Mouse (Mus musculus): Measurements from ENCODE around the gene Kit.

The Kit gene

GRCm38 (mm10) chr5:75589552-75590346, 15.0 kb downstream of the Kit start:
- DNase-seq (ENCODE audit: low spot score), result no peak

- no peak for DNase-seq (ENCODE audit: low spot score)
Measured at GRCm38 (mm10) chr5:75590961-75591360, 16.2 kb downstream of the Kit start.

- DNase-seq (ENCODE audit: low spot score), result no peak
Measured at GRCm38 (mm10) chr5:75591567-75591966, 16.9 kb downstream of the Kit start.

GRCm38 (mm10) chr5:75595319-75595718, 20.6 kb downstream of the Kit start:
- DNase-seq (ENCODE audit: low spot score), result no peak

- DNase-seq (ENCODE audit: low spot score), result no peak
Measured at GRCm38 (mm10) chr5:75596211-75596610, 21.5 kb downstream of the Kit start.

GRCm38 (mm10) chr5:75597316-75597715, 22.6 kb downstream of the Kit start:
- DNase-seq (ENCODE audit: low spot score), result no peak

- no peak for DNase-seq (ENCODE audit: low spot score)
Measured at GRCm38 (mm10) chr5:75598491-75598890, 23.8 kb downstream of the Kit start.

- no peak for DNase-seq (ENCODE audit: low spot score)
Measured at GRCm38 (mm10) chr5:75599991-75600390, 25.3 kb downstream of the Kit start.

GRCm38 (mm10) chr5:75604238-75604637, 29.5 kb downstream of the Kit start:
- DNase-seq (ENCODE audit: low spot score), result no peak

GRCm38 (mm10) chr5:75606898-75607297, 32.2 kb downstream of the Kit start:
- DNase-seq (ENCODE audit: low spot score), result no peak

GRCm38 (mm10) chr5:75607971-75608370, 33.3 kb downstream of the Kit start:
- no peak for DNase-seq (ENCODE audit: low spot score)

GRCm38 (mm10) chr5:75612380-75612779, 37.7 kb downstream of the Kit start:
- DNase-seq (ENCODE audit: low spot score), result no peak

GRCm38 (mm10) chr5:75612926-75613325, 38.2 kb downstream of the Kit start:
- DNase-seq (ENCODE audit: low spot score), result no peak

GRCm38 (mm10) chr5:75615000-75615571, 40.4 kb downstream of the Kit start:
- DNase-seq (ENCODE audit: low spot score), result no peak

- no peak for DNase-seq (ENCODE audit: low spot score)
Measured at GRCm38 (mm10) chr5:75615624-75616023, 40.9 kb downstream of the Kit start.

- no peak for DNase-seq (ENCODE audit: low spot score)
Measured at GRCm38 (mm10) chr5:75622401-75622800, 47.7 kb downstream of the Kit start.

- no peak for DNase-seq (ENCODE audit: low spot score)
Measured at GRCm38 (mm10) chr5:75623007-75623406, 48.3 kb downstream of the Kit start.

- DNase-seq (ENCODE audit: low spot score), result no peak
Measured at GRCm38 (mm10) chr5:75623520-75623919, 48.8 kb downstream of the Kit start.

GRCm38 (mm10) chr5:75623993-75624706, 49.4 kb downstream of the Kit start:
- DNase-seq (ENCODE audit: low spot score), result no peak

GRCm38 (mm10) chr5:75625059-75625458, 50.3 kb downstream of the Kit start:
- DNase-seq (ENCODE audit: low spot score), result no peak

GRCm38 (mm10) chr5:75626284-75626683, 51.6 kb downstream of the Kit start:
- no peak for DNase-seq (ENCODE audit: low spot score)

- DNase-seq (ENCODE audit: low spot score), result no peak
Measured at GRCm38 (mm10) chr5:75626703-75627102, 52.0 kb downstream of the Kit start.

GRCm38 (mm10) chr5:75632257-75632656, 57.5 kb downstream of the Kit start:
- no peak for DNase-seq (ENCODE audit: low spot score)

All from ovary, postnatal 14 days (tissue).